Mouse (Mus musculus) E14TG2a.4 (cell line): ENCODE results near the gene Pax7.

Source experiments
- CTCF ChIP-seq: conservative IDR thresholded peaks from 2 replicates; pipeline ENCODE4 v1.5.1; 2014; ENCODE audit warnings: low read length
- POU5F1 ChIP-seq: IDR thresholded peaks from 2 replicates; pipeline ENCODE4 v1.6.1; 2014; ENCODE audit warnings: low read length, borderline replicate concordance

DNA sequence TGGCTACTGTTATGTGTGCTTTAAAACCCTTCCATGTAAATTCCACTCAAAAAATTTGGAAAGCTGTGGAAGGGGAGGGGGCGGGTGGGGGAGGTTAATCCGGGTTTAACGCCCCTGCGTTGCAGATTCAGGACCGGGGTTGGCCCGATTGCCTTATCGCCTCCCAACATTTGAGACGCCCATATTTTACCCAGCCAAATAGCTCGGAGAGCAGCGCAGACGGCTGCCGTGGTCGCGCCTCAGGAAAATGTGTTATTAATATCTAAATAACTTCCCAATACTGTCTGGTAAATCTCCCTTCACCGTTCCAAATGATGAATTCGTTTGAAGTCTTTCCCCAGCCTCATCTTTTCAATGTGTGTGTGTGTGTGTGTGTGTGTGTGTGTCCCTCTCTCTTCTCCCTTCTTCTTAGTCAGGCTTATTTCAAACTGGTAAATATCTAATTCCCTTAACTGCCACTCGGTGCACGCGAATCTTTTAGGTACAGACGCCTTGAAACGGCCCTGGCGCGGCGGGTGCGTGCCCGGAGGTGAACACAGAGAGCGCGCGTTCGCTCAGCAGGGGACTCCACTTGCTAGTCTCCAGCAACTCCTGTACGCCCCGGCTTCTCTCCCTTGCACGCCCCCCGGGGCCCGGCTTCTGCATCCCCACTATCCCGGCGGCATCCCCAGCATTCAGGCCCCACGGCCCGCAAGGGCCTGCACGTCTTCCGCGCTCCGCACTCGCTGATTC is 10.0 kb downstream of the Pax7 start:
- TF ChIP-seq CTCF (no peak), POU5F1 (no peak)
